Mouse (Mus musculus): ENCODE data around the gene Lix1l. TPM values are rescaled to one million over a fixed set of nuclear protein-coding genes. Genes with fewer than 3 reads are reported as not detected.

Gene Lix1l
- polyA plus RNA-seq, 2 experiments, result 0.32 to 2.9 TPM

GRCm38 (mm10) chr3:96555041-96555596, 45.8 kb upstream of the Lix1l start:
- Histone ChIP-seq H3K9ac (replicated peaks) (no peak overlapping the region), H3K9me3 (ENCODE audit: control insufficient read depth, low read length) (no peaks in the 10 kb centered on the region), H3K4me3 (ENCODE audit: insufficient read depth in 1 of 2, low read depth in 2 of 2, low read length in 2 of 2) (no peak overlapping the region), H3K36me3 (replicated peaks; ENCODE audit: control insufficient read depth, insufficient read depth, low read depth) (peaks cover 7% of the 10 kb centered on the region), H3K4me1 (replicated peaks; ENCODE audit: control insufficient read depth in 2 of 2, insufficient read depth in 2 of 2, low read length in 1 of 2) (peaks cover 7 to 11% of the 10 kb centered on the region in 2 experiments), H3K4me2 (ENCODE audit: low read depth) (no peak overlapping the region), H3K27ac (no peak overlapping the region), H3K27me3 (ENCODE audit: control insufficient read depth, insufficient read depth, low read length) (no peaks in the 10 kb centered on the region)
- WGBS (ENCODE audit: insufficient replicate concordance), result 78% methylated on average over 12 of the region's 12 CpGs
- DNase-seq (ENCODE audit: low read depth in 3 of 3, low spot score in 3 of 3) (no peak), ATAC-seq (ENCODE audit: insufficient read depth) (no peak)
- no peak for TF ChIP-seq CTCF (IDR thresholded peaks at IDR 0.05; ENCODE audit: low read depth)
- TF ChIP-seq EP300 (IDR thresholded peaks at IDR 0.05; ENCODE audit: low read depth), result no peak

- no peak overlapping the region for H3K27ac ChIP-seq
- H3K4me3 ChIP-seq (ENCODE audit: insufficient read depth in 1 of 2, low read depth in 2 of 2, low read length in 2 of 2), result peak overlapping the region in 1 of 2 experiments; percentile 89; a peak in 1 of 4 replicates
- H3K4me2 ChIP-seq (ENCODE audit: low read depth), result peak overlapping the region; percentile 99
- H3K4me1 ChIP-seq (replicated peaks; ENCODE audit: control insufficient read depth in 2 of 2, insufficient read depth in 2 of 2, low read length in 1 of 2), result peaks cover 10 to 12% of the 10 kb centered on the region in 2 experiments
- H3K9me3 ChIP-seq (ENCODE audit: control insufficient read depth, low read length), result no peaks in the 10 kb centered on the region
- ATAC-seq (ENCODE audit: insufficient read depth), result no peak
- TF ChIP-seq CTCF (IDR thresholded peaks at IDR 0.05; ENCODE audit: low read depth) (no peak), EP300 (IDR thresholded peaks at IDR 0.05; ENCODE audit: low read depth) (no peak)
- no peak overlapping the region for H3K9ac ChIP-seq (replicated peaks)
- 60% methylated on average over 15 of the region's 15 CpGs for WGBS (ENCODE audit: insufficient replicate concordance)
- H3K27me3 ChIP-seq (ENCODE audit: control insufficient read depth, insufficient read depth, low read length), result no peaks in the 10 kb centered on the region
- H3K36me3 ChIP-seq (replicated peaks; ENCODE audit: control insufficient read depth, insufficient read depth, low read depth), result peaks cover 15% of the 10 kb centered on the region
- DNase-seq (ENCODE audit: low read depth in 3 of 3, low spot score in 3 of 3), result no peak
Measured at GRCm38 (mm10) chr3:96555999-96556614, 44.8 kb upstream of the Lix1l start.

- TF ChIP-seq CTCF (IDR thresholded peaks at IDR 0.05; ENCODE audit: low read depth) (no peak), EP300 (IDR thresholded peaks at IDR 0.05; ENCODE audit: low read depth) (no peak)
- DNase-seq (ENCODE audit: low read depth in 3 of 3, low spot score in 3 of 3), result no peak
- H3K27ac ChIP-seq, result peak overlapping the region; percentile 85
- H3K36me3 ChIP-seq (replicated peaks; ENCODE audit: control insufficient read depth, insufficient read depth, low read depth), result peaks cover 15% of the 10 kb centered on the region
- 2% methylated on average over 22 of the region's 22 CpGs for WGBS (ENCODE audit: insufficient replicate concordance)
- H3K27me3 ChIP-seq (ENCODE audit: control insufficient read depth, insufficient read depth, low read length), result no peaks in the 10 kb centered on the region
- peak overlapping the region; percentile 82 to 89 for H3K4me3 ChIP-seq (ENCODE audit: insufficient read depth in 1 of 2, low read depth in 2 of 2, low read length in 2 of 2)
- H3K4me2 ChIP-seq (ENCODE audit: low read depth), result peak overlapping the region; percentile 99
- peaks cover 10 to 15% of the 10 kb centered on the region in 2 experiments for H3K4me1 ChIP-seq (replicated peaks; ENCODE audit: control insufficient read depth in 2 of 2, insufficient read depth in 2 of 2, low read length in 1 of 2)
- no peak for ATAC-seq (ENCODE audit: insufficient read depth)
- H3K9ac ChIP-seq (replicated peaks), result peak overlapping the region; percentile 97
- no peaks in the 10 kb centered on the region for H3K9me3 ChIP-seq (ENCODE audit: control insufficient read depth, low read length)
Measured at GRCm38 (mm10) chr3:96556651-96557635, 44.0 kb upstream of the Lix1l start.

GRCm38 (mm10) chr3:96557694-96558093, 43.3 kb upstream of the Lix1l start, which contains the start of gene Txnip:
TSS of gene Txnip (plus strand) at chr3:96557957.
- Histone ChIP-seq H3K36me3 (replicated peaks; ENCODE audit: control insufficient read depth, insufficient read depth, low read depth) (peaks cover 15% of the 10 kb centered on the region), H3K27ac (peak within 1 kb of the TSS; percentile 90), H3K27me3 (ENCODE audit: control insufficient read depth, insufficient read depth, low read length) (no peaks in the 10 kb centered on the region), H3K4me3 (ENCODE audit: insufficient read depth in 1 of 2, low read depth in 2 of 2, low read length in 2 of 2) (peak within 1 kb of the TSS; percentile 89 to 99), H3K9ac (replicated peaks) (peak within 1 kb of the TSS; percentile 97), H3K9me3 (ENCODE audit: control insufficient read depth, low read length) (no peaks in the 10 kb centered on the region), H3K4me2 (ENCODE audit: low read depth) (peak within 1 kb of the TSS; percentile 99), H3K4me1 (replicated peaks; ENCODE audit: control insufficient read depth in 2 of 2, insufficient read depth in 2 of 2, low read length in 1 of 2) (peaks cover 10 to 15% of the 10 kb centered on the region in 2 experiments)
- TF ChIP-seq CTCF (IDR thresholded peaks at IDR 0.05; ENCODE audit: low read depth), result peak; percentile 83
- TF ChIP-seq EP300 (IDR thresholded peaks at IDR 0.05; ENCODE audit: low read depth), result peak; percentile 65; the same call in 1 of the 2 replicates
- under 1% methylated on average over 26 of the region's 26 CpGs for WGBS (ENCODE audit: insufficient replicate concordance)
- peak; percentile 99 for ATAC-seq (ENCODE audit: insufficient read depth)
- peak; percentile 98 to 99 (median 99) for DNase-seq (ENCODE audit: low read depth in 3 of 3, low spot score in 3 of 3)
